Mouse (Mus musculus) E14TG2a.4 (cell line): ENCODE results near the gene Rtn4ip1.

Experiments used
- CTCF ChIP-seq: conservative IDR thresholded peaks from 2 replicates; pipeline ENCODE4 v1.5.1; 2014; ENCODE audit warnings: low read length
- NANOG ChIP-seq: IDR thresholded peaks from 2 replicates; pipeline ENCODE4 v1.6.1; 2014; ENCODE audit warnings: borderline replicate concordance, low read length, mixed read lengths
- POU5F1 ChIP-seq: IDR thresholded peaks from 2 replicates; pipeline ENCODE4 v1.6.1; 2014; ENCODE audit warnings: low read length, borderline replicate concordance

GRCm38 (mm10) chr10:43888976-43889375 is 12.6 kb upstream of the Rtn4ip1 start:
- no peak for TF ChIP-seq CTCF
- no peak for TF ChIP-seq POU5F1
- no peak for TF ChIP-seq NANOG
